Mouse (Mus musculus): ENCODE results near the gene Actr3b. TPM values are rescaled to one million over a fixed set of nuclear protein-coding genes. Genes with fewer than 3 reads are reported as not detected.

Actr3b gene
- polyA plus RNA-seq, 1 experiment from 2014 or later: 44.2 TPM

- Histone ChIP-seq H3K9me3 (ENCODE audit: control insufficient read depth, low read length) (no peaks in the 10 kb centered on the region), H3K4me3 (ENCODE audit: low read depth, low read length) (no peak overlapping the region), H3K36me3 (ENCODE audit: control insufficient read depth, insufficient read depth, low read length) (no peaks in the 10 kb centered on the region), H3K9ac (replicated peaks; ENCODE audit: low read depth, low read length) (no peak overlapping the region), H3K4me2 (ENCODE audit: low read depth, low read length) (no peak overlapping the region), H3K4me1 (ENCODE audit: control insufficient read depth, insufficient read depth, low read length) (no peaks in the 10 kb centered on the region), H3K27me3 (ENCODE audit: control insufficient read depth, insufficient read depth, low read length) (no peaks in the 10 kb centered on the region), H3K27ac (ENCODE audit: low read depth, low read length) (no peak overlapping the region)
- WGBS: 69% methylated on average over 17 of the region's 17 CpGs
- no peak for ATAC-seq (ENCODE audit: low read depth)
Measured at GRCm38 (mm10) chr5:25769006-25769405, 9.2 kb downstream of the Actr3b start.

DNA sequence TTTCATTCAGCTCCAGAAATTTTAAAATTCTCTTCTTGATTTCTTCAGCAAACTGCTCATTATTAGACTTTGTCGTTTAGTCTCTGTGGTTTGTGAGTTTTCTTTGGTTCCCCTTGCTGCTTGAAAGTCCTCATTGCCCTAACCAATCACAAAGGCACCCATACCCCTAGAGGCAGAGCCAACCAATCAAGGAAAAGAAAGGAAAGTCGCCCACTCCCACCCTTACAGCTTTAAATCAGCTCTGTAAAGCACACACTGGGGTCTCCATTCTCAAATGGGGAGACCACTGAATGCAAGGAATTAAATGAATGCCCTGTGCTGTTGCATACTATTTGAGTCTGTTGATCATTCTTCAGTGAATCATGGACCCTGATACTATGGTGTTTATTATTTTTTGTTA is 9.6 kb downstream of the Actr3b start:
- H3K27me3 ChIP-seq (ENCODE audit: control insufficient read depth, insufficient read depth, low read length): no peaks in the 10 kb centered on the region
- WGBS: 59% methylated on average over 2 of the region's 2 CpGs
- no peak overlapping the region for H3K27ac ChIP-seq (ENCODE audit: low read depth, low read length)
- H3K4me2 ChIP-seq (ENCODE audit: low read depth, low read length): no peak overlapping the region
- H3K4me1 ChIP-seq (ENCODE audit: control insufficient read depth, insufficient read depth, low read length): no peaks in the 10 kb centered on the region
- H3K9me3 ChIP-seq (ENCODE audit: control insufficient read depth, low read length): no peaks in the 10 kb centered on the region
- no peaks in the 10 kb centered on the region for H3K36me3 ChIP-seq (ENCODE audit: control insufficient read depth, insufficient read depth, low read length)
- no peak overlapping the region for H3K9ac ChIP-seq (replicated peaks; ENCODE audit: low read depth, low read length)
- no peak overlapping the region for H3K4me3 ChIP-seq (ENCODE audit: low read depth, low read length)
- ATAC-seq (ENCODE audit: low read depth): no peak

DNA sequence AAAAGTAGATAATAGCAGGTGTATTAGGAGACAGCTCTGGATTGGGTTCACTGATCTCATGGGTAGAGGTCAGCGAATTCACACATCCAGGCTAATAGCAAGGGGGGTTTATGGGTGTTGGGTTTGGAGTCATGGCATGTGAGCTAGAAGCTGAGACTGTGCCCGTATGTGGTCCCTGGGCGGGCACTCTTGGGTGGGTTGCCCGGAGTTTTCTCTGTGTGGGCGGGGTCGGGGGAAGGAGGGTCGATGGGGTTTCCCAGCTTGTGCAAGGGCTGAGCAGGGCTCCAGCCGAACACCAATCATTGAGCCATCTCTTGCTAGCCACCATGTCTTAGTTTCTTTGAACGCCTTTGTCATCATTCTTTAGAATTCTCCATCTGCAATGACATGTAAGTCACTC is 12.7 kb downstream of the Actr3b start:
- ATAC-seq (ENCODE audit: low read depth): no peak
- no peak overlapping the region for H3K4me3 ChIP-seq (ENCODE audit: low read depth, low read length)
- no peaks in the 10 kb centered on the region for H3K9me3 ChIP-seq (ENCODE audit: control insufficient read depth, low read length)
- no peak overlapping the region for H3K9ac ChIP-seq (replicated peaks; ENCODE audit: low read depth, low read length)
- no peaks in the 10 kb centered on the region for H3K36me3 ChIP-seq (ENCODE audit: control insufficient read depth, insufficient read depth, low read length)
- WGBS: 91% methylated on average over 9 of the region's 9 CpGs
- no peaks in the 10 kb centered on the region for H3K27me3 ChIP-seq (ENCODE audit: control insufficient read depth, insufficient read depth, low read length)
- no peaks in the 10 kb centered on the region for H3K4me1 ChIP-seq (ENCODE audit: control insufficient read depth, insufficient read depth, low read length)
- no peak overlapping the region for H3K4me2 ChIP-seq (ENCODE audit: low read depth, low read length)
- no peak overlapping the region for H3K27ac ChIP-seq (ENCODE audit: low read depth, low read length)

DNA sequence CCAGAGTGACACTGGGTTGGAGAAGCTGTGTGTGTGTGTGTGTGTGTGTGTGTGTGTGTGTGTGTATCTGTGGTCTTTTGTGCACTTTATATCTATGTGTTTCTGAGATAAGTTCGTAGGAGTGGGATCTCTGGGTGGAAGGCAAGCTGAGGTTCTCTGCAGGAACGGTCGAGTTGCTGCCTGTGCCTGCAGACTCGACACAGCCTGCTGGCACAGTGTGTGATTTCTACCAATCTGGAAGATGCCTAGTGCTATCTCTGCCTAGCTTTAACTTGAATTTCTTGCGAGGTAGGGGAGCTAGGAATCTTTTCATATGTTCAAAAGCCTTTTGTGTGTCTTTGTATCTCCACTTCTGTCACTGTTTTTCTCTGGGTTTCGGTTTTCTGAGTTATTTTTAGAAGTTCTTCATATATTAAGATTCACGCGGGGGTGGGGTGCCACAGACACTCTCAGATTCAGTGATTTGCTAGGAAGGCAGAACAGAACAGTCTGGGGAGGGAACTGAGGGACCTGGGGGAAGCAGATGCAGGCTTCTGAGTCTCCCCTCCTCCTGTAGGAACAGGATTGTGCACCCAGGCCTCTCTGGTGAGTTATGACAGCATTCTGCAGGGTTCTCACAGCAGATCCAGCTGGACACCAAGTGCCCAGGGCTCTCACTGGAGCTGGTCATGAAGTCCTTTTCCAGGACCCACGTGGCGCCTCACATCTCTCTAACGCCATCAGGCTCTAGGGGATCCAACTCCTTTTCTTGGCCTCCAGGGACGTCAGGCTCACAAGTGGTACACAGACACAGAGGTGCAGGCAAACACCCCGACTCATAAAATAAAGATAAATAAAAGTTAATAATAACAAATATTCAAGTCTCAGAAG is 14.4 kb downstream of the Actr3b start:
- H3K27ac ChIP-seq (ENCODE audit: low read depth, low read length): no peak overlapping the region
- no peaks in the 10 kb centered on the region for H3K36me3 ChIP-seq (ENCODE audit: control insufficient read depth, insufficient read depth, low read length)
- no peak overlapping the region for H3K9ac ChIP-seq (replicated peaks; ENCODE audit: low read depth, low read length)
- H3K27me3 ChIP-seq (ENCODE audit: control insufficient read depth, insufficient read depth, low read length): no peaks in the 10 kb centered on the region
- 77% methylated on average over 13 of the region's 13 CpGs for WGBS
- H3K4me1 ChIP-seq (ENCODE audit: control insufficient read depth, insufficient read depth, low read length): no peaks in the 10 kb centered on the region
- no peak for ATAC-seq (ENCODE audit: low read depth)
- H3K4me2 ChIP-seq (ENCODE audit: low read depth, low read length): no peak overlapping the region
- no peaks in the 10 kb centered on the region for H3K9me3 ChIP-seq (ENCODE audit: control insufficient read depth, low read length)
- H3K4me3 ChIP-seq (ENCODE audit: low read depth, low read length): no peak overlapping the region

DNA sequence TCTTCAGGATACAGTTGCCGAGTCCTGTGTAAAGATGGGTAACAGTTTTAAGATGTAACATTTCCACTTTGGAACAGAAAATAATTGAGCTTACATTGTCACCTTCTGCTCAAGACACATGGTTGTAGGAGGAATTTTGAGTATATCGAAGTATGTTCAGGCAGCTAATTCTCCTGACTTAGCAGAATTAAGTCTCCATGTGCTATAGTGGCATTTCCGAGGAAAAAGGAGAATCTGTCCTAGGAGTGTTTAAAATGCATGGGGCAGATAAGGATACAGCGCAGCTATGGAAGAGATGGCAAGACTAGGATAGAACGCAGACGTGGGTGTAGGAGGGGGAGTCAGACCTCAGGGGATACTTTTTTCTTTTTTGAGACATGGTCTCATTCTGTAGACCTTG is 31.8 kb downstream of the Actr3b start:
- Histone ChIP-seq H3K4me3 (ENCODE audit: low read depth, low read length) (no peak overlapping the region), H3K9ac (replicated peaks; ENCODE audit: low read depth, low read length) (no peak overlapping the region), H3K27me3 (ENCODE audit: control insufficient read depth, insufficient read depth, low read length) (no peaks in the 10 kb centered on the region), H3K4me1 (ENCODE audit: control insufficient read depth, insufficient read depth, low read length) (no peaks in the 10 kb centered on the region), H3K9me3 (ENCODE audit: control insufficient read depth, low read length) (no peaks in the 10 kb centered on the region), H3K27ac (ENCODE audit: low read depth, low read length) (no peak overlapping the region), H3K4me2 (ENCODE audit: low read depth, low read length) (no peak overlapping the region), H3K36me3 (ENCODE audit: control insufficient read depth, insufficient read depth, low read length) (no peaks in the 10 kb centered on the region)
- ATAC-seq (ENCODE audit: low read depth): no peak
- WGBS: 91% methylated on average over 6 of the region's 6 CpGs

GRCm38 (mm10) chr5:25797776-25798175 is 38.0 kb downstream of the Actr3b start:
- H3K36me3 ChIP-seq (ENCODE audit: control insufficient read depth, insufficient read depth, low read length): no peaks in the 10 kb centered on the region
- no peak for ATAC-seq (ENCODE audit: low read depth)
- H3K9ac ChIP-seq (replicated peaks; ENCODE audit: low read depth, low read length): 0 out of 2 replicates have a peak overlapping the region, but pooled peaks have one; percentile 3
- H3K4me2 ChIP-seq (ENCODE audit: low read depth, low read length): no peak overlapping the region
- H3K4me1 ChIP-seq (ENCODE audit: control insufficient read depth, insufficient read depth, low read length): no peaks in the 10 kb centered on the region
- no peak overlapping the region for H3K27ac ChIP-seq (ENCODE audit: low read depth, low read length)
- H3K9me3 ChIP-seq (ENCODE audit: control insufficient read depth, low read length): no peaks in the 10 kb centered on the region
- no peaks in the 10 kb centered on the region for H3K27me3 ChIP-seq (ENCODE audit: control insufficient read depth, insufficient read depth, low read length)
- H3K4me3 ChIP-seq (ENCODE audit: low read depth, low read length): no peak overlapping the region
- WGBS: 89% methylated on average over 11 of the region's 11 CpGs

GRCm38 (mm10) chr5:25800929-25801328 is 41.1 kb downstream of the Actr3b start:
- no peaks in the 10 kb centered on the region for H3K36me3 ChIP-seq (ENCODE audit: control insufficient read depth, insufficient read depth, low read length)
- no peak overlapping the region for H3K4me2 ChIP-seq (ENCODE audit: low read depth, low read length)
- H3K4me3 ChIP-seq (ENCODE audit: low read depth, low read length): no peak overlapping the region
- no peaks in the 10 kb centered on the region for H3K4me1 ChIP-seq (ENCODE audit: control insufficient read depth, insufficient read depth, low read length)
- no peaks in the 10 kb centered on the region for H3K27me3 ChIP-seq (ENCODE audit: control insufficient read depth, insufficient read depth, low read length)
- H3K27ac ChIP-seq (ENCODE audit: low read depth, low read length): no peak overlapping the region
- no peak for ATAC-seq (ENCODE audit: low read depth)
- H3K9me3 ChIP-seq (ENCODE audit: control insufficient read depth, low read length): no peaks in the 10 kb centered on the region
- no peak overlapping the region for H3K9ac ChIP-seq (replicated peaks; ENCODE audit: low read depth, low read length)
- WGBS: 85% methylated on average over 6 of the region's 6 CpGs

DNA sequence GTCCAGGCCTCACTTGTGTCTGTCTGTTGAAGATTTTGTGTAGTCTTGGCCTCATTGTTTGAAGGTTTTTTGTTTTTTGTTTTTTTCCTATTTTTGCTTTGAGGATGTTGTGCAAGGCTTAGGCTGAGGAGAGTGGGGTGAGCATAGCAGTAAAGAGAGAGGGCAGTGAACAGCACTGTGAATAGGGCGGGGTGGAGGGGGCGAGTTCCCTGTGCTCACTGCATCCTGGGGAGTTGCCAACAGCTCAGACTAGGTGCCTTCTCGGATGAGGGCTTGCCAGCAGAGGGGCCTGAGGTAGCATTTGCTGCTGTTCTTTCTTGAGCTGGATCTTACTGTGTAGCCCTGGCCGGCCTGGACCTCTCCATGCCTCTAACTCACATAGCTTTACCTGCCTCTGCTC is 41.9 kb downstream of the Actr3b start:
- Histone ChIP-seq H3K9ac (replicated peaks; ENCODE audit: low read depth, low read length) (no peak overlapping the region), H3K9me3 (ENCODE audit: control insufficient read depth, low read length) (no peaks in the 10 kb centered on the region), H3K4me2 (ENCODE audit: low read depth, low read length) (no peak overlapping the region), H3K27me3 (ENCODE audit: control insufficient read depth, insufficient read depth, low read length) (no peaks in the 10 kb centered on the region), H3K4me3 (ENCODE audit: low read depth, low read length) (no peak overlapping the region), H3K36me3 (ENCODE audit: control insufficient read depth, insufficient read depth, low read length) (no peaks in the 10 kb centered on the region), H3K4me1 (ENCODE audit: control insufficient read depth, insufficient read depth, low read length) (no peaks in the 10 kb centered on the region), H3K27ac (ENCODE audit: low read depth, low read length) (no peak overlapping the region)
- 70% methylated on average over 4 of the region's 4 CpGs for WGBS
- ATAC-seq (ENCODE audit: low read depth): no peak

GRCm38 (mm10) chr5:25804569-25804968 is 44.8 kb downstream of the Actr3b start:
- 84% methylated on average over 5 of the region's 5 CpGs for WGBS
- Histone ChIP-seq H3K9me3 (ENCODE audit: control insufficient read depth, low read length) (no peaks in the 10 kb centered on the region), H3K9ac (replicated peaks; ENCODE audit: low read depth, low read length) (no peak overlapping the region), H3K27me3 (ENCODE audit: control insufficient read depth, insufficient read depth, low read length) (no peaks in the 10 kb centered on the region), H3K4me1 (ENCODE audit: control insufficient read depth, insufficient read depth, low read length) (no peaks in the 10 kb centered on the region), H3K4me2 (ENCODE audit: low read depth, low read length) (no peak overlapping the region), H3K36me3 (ENCODE audit: control insufficient read depth, insufficient read depth, low read length) (no peaks in the 10 kb centered on the region), H3K4me3 (ENCODE audit: low read depth, low read length) (no peak overlapping the region), H3K27ac (ENCODE audit: low read depth, low read length) (no peak overlapping the region)
- no peak for ATAC-seq (ENCODE audit: low read depth)
